Mouse (Mus musculus) midbrain, postnatal 0 days (tissue): ENCODE data around the gene Bsn. TPM values are rescaled to one million over a fixed set of nuclear protein-coding genes. Genes with fewer than 3 reads are reported as not detected.
A peak's percentile ranks its signal among the peaks of the same experiment; 100 is the strongest.
"Not testable (repeated sequence)": the region's sequence is repeated elsewhere in the genome, so short reads cannot be mapped to it uniquely, and the experiment has no call there.

ENCODE experiments used
- ATAC-seq: fragments of 200-750 bp; cut with Nextera tagmentation; 2 replicates; pipeline ENCODE4 v1.8.0; 2017; ENCODE audit warnings: moderate number of reproducible peaks, mild to moderate bottlenecking, moderate TSS enrichment, moderate library complexity; ENCODE audit not compliant: low FRiP score
- DNase-seq: peaks from one replicate; pipeline ENCODE4 v3.0.0-alpha.2; 2015; ENCODE audit warnings: low spot score
- H3K27ac ChIP-seq: fragments of 300-500 bp; sonication (generic); 2 replicates; pipeline ENCODE4 v1.5.1; 2014; ENCODE audit warnings: low read depth, mild to moderate bottlenecking, low read length, mixed read lengths
- H3K27me3 ChIP-seq: fragments of 300-500 bp; sonication (generic); 2 replicates; pipeline ENCODE4 v1.6.1; 2014; ENCODE audit warnings: low read length, control low read depth, mixed read lengths; ENCODE audit not compliant: insufficient read depth
- H3K36me3 ChIP-seq: fragments of 300-500 bp; sonication (generic); 2 replicates; pipeline ENCODE4 v1.6.1; 2014; ENCODE audit warnings: low read length, control low read depth, mixed read lengths; ENCODE audit not compliant: insufficient read depth
- H3K4me1 ChIP-seq: fragments of 300-500 bp; sonication (generic); 2 replicates; pipeline ENCODE4 v1.6.1; 2014; ENCODE audit warnings: mild to moderate bottlenecking, control low read depth, antibody characterized with exemption, low read length, mixed read lengths; ENCODE audit not compliant: insufficient read depth
- H3K4me2 ChIP-seq: fragments of 300-500 bp; sonication (generic); 2 replicates; pipeline ENCODE4 v1.6.1; 2014; ENCODE audit warnings: low read depth, mild to moderate bottlenecking, low read length, mixed read lengths; ENCODE audit not compliant: poor library complexity, severe bottlenecking
- H3K4me3 ChIP-seq: fragments of 300-500 bp; sonication (generic); 2 replicates; pipeline ENCODE4 v1.5.1; 2014; ENCODE audit warnings: low read depth, mild to moderate bottlenecking, low read length, moderate library complexity
- H3K9ac ChIP-seq: fragments of 300-500 bp; sonication (generic); replicated peaks from 2 replicates; pipeline ENCODE4 v1.6.1; 2014; ENCODE audit warnings: mild to moderate bottlenecking, low read length, moderate library complexity, mixed read lengths; ENCODE audit not compliant: poor library complexity, severe bottlenecking
- H3K9me3 ChIP-seq: fragments of 300-500 bp; sonication (generic); 2 replicates; pipeline ENCODE4 v1.6.1; 2016; ENCODE audit warnings: low read length, control low read depth
- CTCF ChIP-seq: IDR thresholded peaks from 2 replicates; pipeline ENCODE4 v1.5.1; 2016; ENCODE audit warnings: antibody characterized with exemption, mild to moderate bottlenecking
- WGBS: fragments of 180-500 bp; shearing (Covaris S2); extraction: QIAGEN DNeasy Blood & Tissue Kit; methylation state at CpG from one replicate; pipeline ENCODE4 v1.1.7; 2014; 5-methylcytosine and 5-hydroxymethylcytosine counted together
- polyA plus RNA-seq: library from polyadenylated mRNA; unstranded; fragments of >200 nt; fragmentation: Nextera tagmentation; extraction: Ambion mirVana; gene quantifications from 2 replicates; pipeline ENCODE4 v1.2.1, GENCODE M21; 2015
- total RNA-seq: library from RNA; depleted of rRNA; stranded (reverse); fragments of >200 nt; gene quantifications from 2 replicates; pipeline ENCODE4 v1.2.3, GENCODE M21; 2014

Bsn gene
- total and polyA plus RNA-seq, 2 experiments from 2014 or later = 7.7 to 60.6 TPM

- H3K4me2 ChIP-seq = no peak overlapping the region
- WGBS = 77% methylated on average over 6 of the region's 6 CpGs
- DNase-seq = peak; percentile 29
Observed at GRCm38 (mm10) chr9:108136930-108137462, 53.2 kb downstream of the Bsn start.

GRCm38 (mm10) chr9:108136225-108136624, 54.0 kb downstream of the Bsn start:
- H3K27me3 ChIP-seq = no peaks in the 10 kb centered on the region
- H3K4me3 ChIP-seq = no peak overlapping the region
- no peak overlapping the region for H3K27ac ChIP-seq
- no peaks in the 10 kb centered on the region for H3K4me1 ChIP-seq
- H3K36me3 ChIP-seq = peaks cover 14% of the 10 kb centered on the region
- H3K9me3 ChIP-seq = no peaks in the 10 kb centered on the region
- no peak overlapping the region for H3K9ac ChIP-seq
- WGBS = 33% methylated on average over 1 of the region's 1 CpGs
- H3K4me2 ChIP-seq = no peak overlapping the region
- peak; percentile 35 for DNase-seq
- peak; percentile 62 for TF ChIP-seq CTCF
- no peak for ATAC-seq

More at GRCm38 (mm10) chr9:108136930-108137462, 53.2 kb downstream of the Bsn start:
- Histone ChIP-seq H3K9me3 (no peaks in the 10 kb centered on the region), H3K4me1 (no peaks in the 10 kb centered on the region), H3K27me3 (no peaks in the 10 kb centered on the region), H3K4me3 (no peak overlapping the region), H3K36me3 (peaks cover 14% of the 10 kb centered on the region), H3K27ac (no peak overlapping the region), H3K9ac (no peak overlapping the region)
- no peak for TF ChIP-seq CTCF
- ATAC-seq = no peak

- not testable (repeated sequence) for ATAC-seq, H3K9me3 ChIP-seq, DNase-seq, H3K4me1 ChIP-seq, H3K4me2 ChIP-seq, H3K4me3 ChIP-seq, H3K27ac ChIP-seq, H3K9ac ChIP-seq, H3K27me3 ChIP-seq
- WGBS = 98% methylated on average over 3 of the region's 3 CpGs
- peaks cover 14% of the 10 kb centered on the region for H3K36me3 ChIP-seq
Observed at GRCm38 (mm10) chr9:108135679-108136078, 54.5 kb downstream of the Bsn start.

GRCm38 (mm10) chr9:108133478-108133877, 56.7 kb downstream of the Bsn start:
- WGBS = 33% methylated on average over 1 of the region's 1 CpGs
- Histone ChIP-seq H3K4me1 (no peaks in the 10 kb centered on the region), H3K4me2 (no peak overlapping the region), H3K27me3 (no peaks in the 10 kb centered on the region), H3K9me3 (no peaks in the 10 kb centered on the region), H3K4me3 (no peak overlapping the region), H3K27ac (no peak overlapping the region), H3K9ac (no peak overlapping the region), H3K36me3 (peaks cover 11% of the 10 kb centered on the region; the same call in 1 of the 2 replicates)
- ATAC-seq (no peak), DNase-seq (peak; percentile 25)
- no peak for TF ChIP-seq CTCF

GRCm38 (mm10) chr9:108132373-108132772, 57.8 kb downstream of the Bsn start:
- Histone ChIP-seq H3K9me3 (no peaks in the 10 kb centered on the region), H3K36me3 (peaks cover 7% of the 10 kb centered on the region; the same call in 1 of the 2 replicates), H3K27ac (no peak overlapping the region), H3K4me1 (no peaks in the 10 kb centered on the region), H3K4me2 (no peak overlapping the region), H3K27me3 (no peaks in the 10 kb centered on the region), H3K4me3 (no peak overlapping the region), H3K9ac (no peak overlapping the region)
- ATAC-seq (no peak), DNase-seq (no peak)
- WGBS = 95% methylated on average over 3 of the region's 3 CpGs
- TF ChIP-seq CTCF = no peak

- ATAC-seq = no peak
- Histone ChIP-seq H3K4me3 (no peak overlapping the region), H3K36me3 (peaks cover 8% of the 10 kb centered on the region; the same call in 1 of the 2 replicates), H3K4me1 (no peaks in the 10 kb centered on the region), H3K27me3 (no peaks in the 10 kb centered on the region), H3K9ac (no peak overlapping the region), H3K4me2 (no peak overlapping the region), H3K27ac (no peak overlapping the region), H3K9me3 (no peaks in the 10 kb centered on the region)
- 91% methylated on average over 5 of the region's 5 CpGs for WGBS
- DNase-seq = no peak
- no peak for TF ChIP-seq CTCF
Observed at GRCm38 (mm10) chr9:108131502-108131901, 58.7 kb downstream of the Bsn start.
